42 mouse cellular contexts compared by ENCODE assay signal in the genomic region with DNA sequence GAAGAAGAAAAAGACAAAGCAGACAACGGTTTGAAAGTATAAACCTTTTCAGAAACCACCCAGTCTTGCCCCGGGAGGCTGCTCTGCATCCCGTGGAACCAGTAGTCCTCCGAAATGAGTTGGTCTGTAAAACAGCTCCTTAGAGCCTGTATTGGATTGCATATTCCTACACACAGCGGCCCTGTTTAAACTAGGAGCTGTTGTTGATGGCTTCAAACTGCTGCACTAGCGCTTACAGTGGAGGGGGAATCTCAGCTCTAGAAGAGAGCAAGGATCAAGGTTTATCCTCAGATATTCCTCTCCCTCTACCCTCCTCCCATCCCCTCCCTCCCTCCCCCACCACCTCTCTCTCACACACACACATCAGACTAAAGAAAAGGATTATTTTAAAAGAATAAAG. TPM values are rescaled to one million over a fixed set of nuclear protein-coding genes. Genes with fewer than 3 reads are reported as not detected.
"Had no signal": no experiment of that assay in that cellular context is flagged by ENCODE, and none has a peak within 500 bp of the region (broad histone marks: within the 10 kb centered on the region; RNA-seq: fewer than 3 reads in every experiment).

No protein-coding gene starts in this region.

- ATAC-seq: hindbrain, embryonic 16.5 days; hindbrain, postnatal 0 days; inflammation-experienced regulatory T-cells, adult 6 months; intestine, embryonic 15.5 days; intestine, embryonic 16.5 days; intestine, postnatal 0 days had no signal

- H3K27ac ChIP-seq: heart, adult 2 months; heart, embryonic 10.5 days; heart, embryonic 13.5 days; heart, embryonic 15.5 days; hindbrain, embryonic 10.5 days; hindbrain, embryonic 12.5 days; hindbrain, embryonic 13.5 days; hindbrain, embryonic 14.5 days; hindbrain, embryonic 15.5 days; hindbrain, postnatal 0 days; intestine, embryonic 15.5 days; kidney, embryonic 15.5 days; kidney, postnatal 0 days; layer of hippocampus, adult 2 months had no signal

- H3K9me3 ChIP-seq: heart, embryonic 10.5 days; heart, embryonic 12.5 days; heart, embryonic 13.5 days; heart, embryonic 15.5 days; hindbrain, embryonic 10.5 days; hindbrain, embryonic 12.5 days; hindbrain, embryonic 13.5 days; hindbrain, embryonic 15.5 days; intestine, embryonic 15.5 days; kidney, embryonic 15.5 days had no signal

- DNase-seq: heart, adult 2 months; heart, postnatal 10 days; heart, postnatal 14 days; heart, postnatal 36 days; heart, postnatal 4 days; kidney, adult 11 months; kidney, adult 18-20 months; kidney, adult 2 months; kidney, adult 8-10 months; kidney, adult 9 months; kidney, postnatal 10 days; kidney, postnatal 14 days; kidney, postnatal 25 days; kidney, postnatal 36 days; kidney, postnatal 4 days; layer of hippocampus, adult 9-11 months had no signal

- H3K27me3 ChIP-seq: heart, embryonic 12.5 days; heart, embryonic 13.5 days; heart, embryonic 15.5 days; hindbrain, embryonic 12.5 days; hindbrain, embryonic 13.5 days; hindbrain, embryonic 15.5 days; intestine, embryonic 15.5 days; kidney, embryonic 15.5 days had no signal

- H3K4me3 ChIP-seq: heart, adult 2 months; heart, embryonic 10.5 days; heart, embryonic 12.5 days; heart, embryonic 13.5 days; heart, embryonic 15.5 days; hindbrain, embryonic 10.5 days; hindbrain, embryonic 12.5 days; hindbrain, embryonic 13.5 days; hindbrain, embryonic 15.5 days; intestine, embryonic 15.5 days; kidney, embryonic 15.5 days; layer of hippocampus, adult 2 months had no signal

- H3K9ac ChIP-seq: heart, embryonic 12.5 days; heart, embryonic 13.5 days; heart, embryonic 15.5 days; hindbrain, embryonic 12.5 days; hindbrain, embryonic 13.5 days; hindbrain, embryonic 14.5 days; hindbrain, embryonic 15.5 days; intestine, embryonic 15.5 days; kidney, embryonic 15.5 days had no signal

- H3K36me3 ChIP-seq: heart, embryonic 15.5 days; intestine, embryonic 15.5 days had no signal

- H3K4me2 ChIP-seq: heart, embryonic 11.5 days; heart, embryonic 12.5 days; heart, embryonic 13.5 days; heart, embryonic 15.5 days; hindbrain, embryonic 12.5 days; hindbrain, embryonic 13.5 days; hindbrain, embryonic 14.5 days; hindbrain, embryonic 15.5 days; intestine, embryonic 15.5 days; kidney, embryonic 15.5 days had no signal

- H3K4me1 ChIP-seq: heart, embryonic 15.5 days; hindbrain, embryonic 13.5 days; hindbrain, embryonic 15.5 days; intestine, embryonic 15.5 days; kidney, embryonic 15.5 days had no signal

RNA-seq across cellular contexts. Expression of a gene that starts 18.4 kb away (rescaled TPM):
- polyA plus RNA-seq: heart, adult 2 months; heart, embryonic 11.5 days; heart, embryonic 12.5 days; heart, embryonic 13.5 days; heart, embryonic 14.5 days; heart, embryonic 15.5 days; heart, embryonic 16.5 days; heart, postnatal 0 days; hindbrain, embryonic 11.5 days; hindbrain, embryonic 12.5 days; hindbrain, embryonic 14.5 days; hindbrain, embryonic 16.5 days; inflammation-experienced regulatory T-cells, adult 6 months; intestine, embryonic 15.5 days; intestine, embryonic 16.5 days; intestine, postnatal 0 days; kidney, embryonic 14.5 days; kidney, embryonic 15.5 days; kidney, embryonic 16.5 days; kidney, postnatal 0 days; large intestine, adult 2 months had no signal
